Mouse (Mus musculus) lung, adult 2 months (tissue): Measurements from ENCODE around the gene Arpc4.

Experiments
- CTCF ChIP-seq: fragments of 200-500 bp; IDR thresholded peaks from 2 replicates; pipeline ENCODE4 v1.5.1; 2011; ENCODE audit warnings: mild to moderate bottlenecking, low read length, control low read depth; ENCODE audit not compliant: insufficient read depth
- POLR2A ChIP-seq: fragments of 200-500 bp; IDR thresholded peaks from 2 replicates; pipeline ENCODE4 v1.6.1; 2011; ENCODE audit warnings: low read depth, mild to moderate bottlenecking, control low read depth, low read length, borderline replicate concordance; ENCODE audit errors: extremely low read depth

- TF ChIP-seq CTCF (no peak), POLR2A (no peak)
These were observed 27.6 kb downstream of the Arpc4 start for GRCm38 (mm10) chr6:113405483-113405882.
